Mouse (Mus musculus) heart, postnatal 25 days (tissue): ENCODE measurements around the gene Arhgef26. TPM values are rescaled to one million over a fixed set of nuclear protein-coding genes. Genes with fewer than 3 reads are reported as not detected.

Experiments used
- total RNA-seq, 2 experiments: library from RNA; stranded (reverse); gene quantifications; 2 replicates each; pipeline ENCODE4 v1.2.3; 2021

Gene Arhgef26
- total RNA-seq, 2 experiments from 2014 or later, result 2.4 to 2.7 TPM

Other genes starting within 250 kb of the Arhgef26 start
- 10 to 100 TPM; 16.7 to 18.1 TPM for gene Dhx36, start 168.7 kb downstream of the Arhgef26 start, total RNA-seq